Mouse (Mus musculus) B cell, adult 62 days (primary cell): ENCODE measurements around the gene BC053393. TPM values are rescaled to one million over a fixed set of nuclear protein-coding genes. Genes with fewer than 3 reads are reported as not detected.

ENCODE experiments used
- total RNA-seq: library from RNA; stranded (reverse); gene quantifications from 4 replicates; pipeline ENCODE4 v1.2.4, GENCODE M21; 2023

BC053393 gene
- not detected in 4 replicates for total RNA-seq

DNA sequence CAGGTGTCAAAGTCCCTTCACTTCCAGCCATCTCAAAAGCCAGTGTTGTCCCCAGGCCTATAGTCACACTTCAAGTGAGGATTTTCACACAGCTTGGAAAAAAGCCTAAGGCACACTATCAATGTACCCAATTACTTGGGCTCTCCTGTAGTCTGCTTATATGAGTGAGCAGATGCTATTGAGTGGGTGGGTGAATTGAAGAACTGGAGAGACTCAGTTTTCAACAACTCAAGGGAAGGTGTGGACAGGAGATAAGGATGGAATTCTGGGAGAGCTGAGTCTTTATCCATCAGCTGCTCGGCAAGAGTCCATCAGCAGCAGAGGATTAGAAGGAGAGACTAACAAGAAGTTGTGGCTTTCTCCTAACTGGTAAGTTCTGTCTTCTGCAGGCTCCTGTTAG, at the start of gene BC053393:
BC053393 (plus strand) TSS at position 210 of the 400 bp plus-strand sequence.

DNA sequence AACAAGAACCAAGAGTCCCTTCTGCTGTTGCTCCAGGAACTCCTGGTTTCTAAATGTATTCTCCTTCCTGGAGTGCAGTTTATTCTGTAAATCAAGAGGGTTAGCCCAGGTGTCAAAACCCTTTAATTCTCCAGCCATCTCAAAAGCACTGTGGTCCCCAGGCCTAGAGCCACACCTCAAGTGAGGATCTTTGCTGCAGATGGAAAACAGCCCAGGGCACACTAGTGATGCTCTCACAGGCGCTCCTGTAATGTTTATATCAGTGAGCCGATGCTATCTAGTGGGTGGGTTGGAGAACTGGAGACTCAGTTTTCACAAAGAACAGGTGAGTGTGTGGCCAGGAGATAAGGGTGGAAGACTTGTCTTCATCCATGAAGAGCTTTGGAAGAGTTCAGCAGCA, 47.4 kb upstream of the BC053393 start, which contains the start of gene Gm12169:
Gm12169 (plus strand) TSS at position 301 of the 400 bp plus-strand sequence.

DNA sequence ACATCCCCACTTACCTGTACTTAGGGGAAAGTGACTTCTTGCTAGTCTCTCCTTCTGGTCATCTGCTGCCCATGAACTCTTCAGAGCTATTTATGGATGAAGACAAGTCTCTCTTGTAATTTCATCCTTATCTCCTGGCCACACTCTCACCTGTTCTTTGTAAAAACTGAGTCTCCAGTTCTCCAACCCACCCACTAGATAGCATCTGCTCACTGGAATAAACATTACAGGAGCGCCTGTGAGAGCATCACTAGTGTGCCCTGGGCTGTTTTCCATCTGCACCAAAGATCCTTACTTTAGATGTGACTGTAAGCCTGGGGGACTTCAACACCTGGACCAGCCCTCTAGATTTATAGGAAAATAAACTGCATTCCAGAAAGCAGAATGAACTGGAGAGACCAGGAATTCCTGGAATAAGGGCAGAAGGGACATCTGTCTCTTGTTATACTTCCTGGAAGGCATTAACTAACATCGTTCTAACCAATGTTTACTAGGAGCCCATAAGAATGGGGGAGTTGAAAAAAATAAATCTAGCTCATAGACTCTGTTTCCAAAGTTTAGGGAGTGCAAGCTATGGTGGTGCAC, 58.0 kb downstream of the BC053393 start, which contains the start of gene Dppa1:
Dppa1 (minus strand) TSS at position 51 of the 585 bp plus-strand sequence.

Other genes starting within 250 kb of the BC053393 start
- gene Itk, start 182.0 kb upstream of the BC053393 start, total RNA-seq, result 1.4 to 1.8 TPM (median 1.5 TPM) in 4 replicates
- gene Fam71b, start 175.0 kb upstream of the BC053393 start, total RNA-seq, result not detected in 4 replicates
- 86.1 to 115 TPM (median 106 TPM) in 4 replicates for gene Med7, start 134.6 kb upstream of the BC053393 start, total RNA-seq
- gene Havcr2, start 116.6 kb upstream of the BC053393 start, total RNA-seq, result 0.45 to 0.78 TPM (median 0.60 TPM) in 4 replicates
- gene Gm12169, start 47.3 kb upstream of the BC053393 start, total RNA-seq, result not detected in 4 replicates
- not detected in 4 replicates for gene Dppa1, start 57.7 kb downstream of the BC053393 start, total RNA-seq
- gene Timd2, start 135.5 kb downstream of the BC053393 start, total RNA-seq, result 2.7 to 6.5 TPM (median 3.5 TPM) in 4 replicates
- 11.1 to 13.7 TPM (median 12.1 TPM) in 4 replicates for gene Havcr1, start 163.5 kb downstream of the BC053393 start, total RNA-seq
- 0.34 to 0.69 TPM (median 0.52 TPM) in 3 of 4 replicates, not detected in the other for gene Timd4, start 239.3 kb downstream of the BC053393 start, total RNA-seq